In genomic region chr3:84302273-84302672, GRCm38 (mm10) we compare ENCODE assay signal across 9 mouse cellular contexts. TPM values are rescaled to one million over a fixed set of nuclear protein-coding genes. Genes with fewer than 3 reads are reported as not detected.
DNase-seq lines count a peak whose midpoint lies in the region; ATAC-seq and TF ChIP-seq lines count a peak whose summit lies in the region.
"Had no signal": no experiment of that assay in that cellular context is flagged by ENCODE, and none has a peak within 500 bp of the region (broad histone marks: within the 10 kb centered on the region; RNA-seq: fewer than 3 reads in every experiment).

No protein-coding gene starts in this region.

- H3K9ac ChIP-seq in liver, adult 2 months (ENCODE audit: low read depth, low read length) = no peak overlapping the region
- no peak overlapping the region for H3K9ac ChIP-seq in liver, embryonic 11.5 days (ENCODE audit: low read depth, low read length)
- no peak overlapping the region for H3K9ac ChIP-seq in intestine, embryonic 14.5 days (ENCODE audit: low read length)
- H3K9ac ChIP-seq: embryonic facial prominence, embryonic 15.5 days; limb, embryonic 13.5 days had no signal

- no peak for TF ChIP-seq POLR2A in liver, adult 2 months (IDR thresholded peaks at IDR 0.05; ENCODE audit: extremely low read depth, insufficient read depth, low read length)

- peaks cover 4% of the 10 kb centered on the region for H3K4me1 ChIP-seq in liver, adult 2 months (ENCODE audit: control insufficient read depth, insufficient read depth, low read length)
- peaks cover 9% of the 10 kb centered on the region; the same call in 1 of the 2 replicates for H3K4me1 ChIP-seq in liver, embryonic 11.5 days (replicated peaks; ENCODE audit: control insufficient read depth, insufficient read depth, low read length)
- no peaks in the 10 kb centered on the region; the same call in 1 of the 2 replicates for H3K4me1 ChIP-seq in intestine, embryonic 14.5 days (replicated peaks; ENCODE audit: control insufficient read depth, insufficient read depth, low read length)

- no peaks in the 10 kb centered on the region for H3K36me3 ChIP-seq in liver, adult 2 months (ENCODE audit: control insufficient read depth, insufficient read depth, low read length)
- no peaks in the 10 kb centered on the region for H3K36me3 ChIP-seq in liver, embryonic 11.5 days (ENCODE audit: control insufficient read depth, insufficient read depth, low read length)
- no peaks in the 10 kb centered on the region for H3K36me3 ChIP-seq in intestine, embryonic 14.5 days (ENCODE audit: control insufficient read depth, insufficient read depth, low read length)
- no peaks in the 10 kb centered on the region for H3K36me3 ChIP-seq in splenic B cell, adult 2 months (ENCODE audit: control insufficient read depth, insufficient read depth, low read length, poor library complexity, severe bottlenecking)
- H3K36me3 ChIP-seq: embryonic facial prominence, embryonic 15.5 days; limb, embryonic 13.5 days had no signal

- TF ChIP-seq CTCF in liver, adult 2 months (IDR thresholded peaks at IDR 0.05; ENCODE audit: low read depth, low read length) = peak; percentile 92
- peak; percentile 98 for TF ChIP-seq CTCF in Patski (IDR thresholded peaks at IDR 0.05)

- H3K27ac ChIP-seq in liver, adult 2 months (replicated peaks; ENCODE audit: insufficient read depth, low read depth, low read length) = no peak overlapping the region
- no peak overlapping the region for H3K27ac ChIP-seq in liver, embryonic 11.5 days (ENCODE audit: low read depth, low read length)
- no peak overlapping the region for H3K27ac ChIP-seq in intestine, embryonic 14.5 days (ENCODE audit: low read depth)
- H3K27ac ChIP-seq: embryonic facial prominence, embryonic 15.5 days; limb, embryonic 13.5 days had no signal

- 21% methylated on average over 4 of the region's 4 CpGs for WGBS in liver, adult 2 months
- 21% methylated on average over 4 of the region's 4 CpGs for WGBS in liver, embryonic 11.5 days
- WGBS in intestine, embryonic 14.5 days = 16% methylated on average over 4 of the region's 4 CpGs

- no peaks in the 10 kb centered on the region for H3K9me3 ChIP-seq in liver, embryonic 11.5 days (ENCODE audit: control insufficient read depth, low read length)
- H3K9me3 ChIP-seq in intestine, embryonic 14.5 days (ENCODE audit: control insufficient read depth, low read length) = no peaks in the 10 kb centered on the region
- H3K9me3 ChIP-seq: embryonic facial prominence, embryonic 15.5 days; limb, embryonic 13.5 days had no signal

- CTCF ChIA-PET in Patski (lab: Charles Lee) = interaction anchor here (0.7 to 4.0 kb wide), 31 partner anchors 8 to 314 kb away, joined by 3 to 25 read pairs (median 6); partner anchors contain the start of gene Gm6525

- no peak overlapping the region for H3K4me2 ChIP-seq in liver, embryonic 11.5 days
- no peak overlapping the region for H3K4me2 ChIP-seq in intestine, embryonic 14.5 days (ENCODE audit: low read length)
- H3K4me2 ChIP-seq: embryonic facial prominence, embryonic 15.5 days; limb, embryonic 13.5 days had no signal

- POLR2A ChIA-PET in Patski (lab: Charles Lee) = interaction anchor here (0.7 to 1.5 kb wide), 2 partner anchors 116 to 127 kb away, joined by 3 to 10 read pairs; no protein-coding TSS in a partner anchor

- no peak for ATAC-seq in liver, embryonic 11.5 days (replicated peaks; ENCODE audit: low FRiP score)
- peak; percentile 73 for ATAC-seq in Patski
- peak; percentile 34; the same call in 1 of the 2 replicates for ATAC-seq in common myeloid progenitor, adult 5-6 weeks (replicated peaks; ENCODE audit: low read depth, poor library complexity, severe bottlenecking)
- ATAC-seq in intestine, embryonic 14.5 days (replicated peaks; ENCODE audit: low FRiP score, low TSS enrichment, low read depth) = no peak; the same call in 1 of the 2 replicates

- in situ Hi-C loops in Patski (cut with MboI; ENCODE audit: low pct_unique_long_range_greater_than_20kb) = loop anchor here (5.0 kb wide), 2 partner anchors 35 to 125 kb away; no protein-coding TSS in a partner anchor

- H3K79me2 ChIP-seq in liver, adult 2 months (ENCODE audit: control insufficient read depth, insufficient read depth, low read length) = no peaks in the 10 kb centered on the region

- H3K4me3 ChIP-seq in liver, adult 2 months (ENCODE audit: insufficient read depth, low read depth, low read length) = no peak overlapping the region
- H3K4me3 ChIP-seq in liver, embryonic 11.5 days (ENCODE audit: low read depth, low read length) = no peak overlapping the region
- no peak overlapping the region for H3K4me3 ChIP-seq in intestine, embryonic 14.5 days (ENCODE audit: low read depth, low read length)
- H3K4me3 ChIP-seq: embryonic facial prominence, embryonic 15.5 days; limb, embryonic 13.5 days had no signal

- no peaks in the 10 kb centered on the region for H3K27me3 ChIP-seq in liver, adult 2 months (ENCODE audit: control insufficient read depth, insufficient read depth, low read length)
- H3K27me3 ChIP-seq in liver, embryonic 11.5 days (replicated peaks; ENCODE audit: control insufficient read depth, insufficient read depth, low read length) = peaks cover 43% of the 10 kb centered on the region
- H3K27me3 ChIP-seq in Patski = no peaks in the 10 kb centered on the region
- peaks cover 39% of the 10 kb centered on the region for H3K27me3 ChIP-seq in intestine, embryonic 14.5 days (replicated peaks; ENCODE audit: control insufficient read depth, insufficient read depth, low read length)
- no peaks in the 10 kb centered on the region for H3K27me3 ChIP-seq in splenic B cell, adult 2 months (ENCODE audit: control insufficient read depth, insufficient read depth, low read length, poor library complexity, severe bottlenecking)

- peak; percentile 61 for DNase-seq in liver, adult 2 months (ENCODE audit: extremely low read depth, low read depth, low spot score)
- no peak for DNase-seq in liver, embryonic 11.5 days (ENCODE audit: low spot score)
- DNase-seq in Patski (ENCODE audit: low read depth, low spot score) = no peak
- DNase-seq in intestine, embryonic 14.5 days (ENCODE audit: low spot score) = peak; percentile 66
- peak; percentile 51 for DNase-seq in lung, postnatal 25 days (ENCODE audit: low spot score)
- DNase-seq in splenic B cell, adult 2 months (ENCODE audit: low read depth, low spot score) = peak; percentile 42

RNA-seq across cellular contexts. Expression of gene Trim2, which starts 4.4 kb away (rescaled TPM):
- 10.0 and 11.1 TPM in 2 replicates for total RNA-seq in liver, adult 2 months (2014; rRNA removed)
- polyA plus RNA-seq in liver, adult 2 months (2012; rRNA removed) = 26.3 and 27.4 TPM in 2 replicates
- 7.7 and 8.2 TPM in 2 replicates for polyA plus RNA-seq in liver, embryonic 11.5 days (2014; fragmentation: Nextera tagmentation; extraction: Ambion mirVana)
- polyA plus RNA-seq in Patski (2021) = 30.7 TPM
- 1.7 and 3.0 TPM in 2 replicates for total RNA-seq in common myeloid progenitor, adult 5-6 weeks (2017)
- 58.1 and 60.4 TPM in 2 replicates for polyA plus RNA-seq in intestine, embryonic 14.5 days (2014; fragmentation: Nextera tagmentation; extraction: Ambion mirVana)

Comparison
In these comparisons a context has a peak if more than half of its experiments do, and no peak if none do; other contexts are left out.
1. DNase-seq: peak in liver, adult 2 months (single experiment), intestine, embryonic 14.5 days (single experiment), lung, postnatal 25 days (single experiment) and splenic B cell, adult 2 months (single experiment); none in liver, embryonic 11.5 days (single experiment) and Patski (single experiment).
2. ATAC-seq: peak in Patski (single experiment) and common myeloid progenitor, adult 5-6 weeks (single experiment); none in liver, embryonic 11.5 days (single experiment) and intestine, embryonic 14.5 days (single experiment).